Mouse (Mus musculus): Measurements from ENCODE around the gene Tnfrsf26. TPM values are rescaled to one million over a fixed set of nuclear protein-coding genes. Genes with fewer than 3 reads are reported as not detected.

Gene Tnfrsf26
- polyA plus RNA-seq, 1 experiment from 2014 or later, result 0.23 TPM

DNA sequence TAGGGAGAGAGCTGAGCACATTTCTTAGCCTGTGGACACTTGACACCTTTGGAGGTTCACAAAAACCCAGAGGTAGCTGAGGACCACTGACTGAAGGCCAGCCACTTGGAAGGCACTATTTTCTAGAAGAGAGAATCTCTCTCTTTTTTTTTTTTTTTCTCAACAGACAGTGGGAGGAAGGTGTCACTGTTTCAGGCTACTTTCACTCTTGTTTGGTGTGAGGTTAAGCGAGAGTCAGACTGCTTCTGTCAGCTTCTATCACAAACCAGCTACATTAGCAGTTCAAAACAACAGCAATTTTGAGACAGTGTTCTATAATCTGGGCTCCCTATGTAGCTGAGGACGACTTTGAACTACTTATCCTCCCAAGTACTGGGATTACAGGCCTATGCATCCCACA is 2.3 kb downstream of the Tnfrsf26 start:
- 67% methylated on average over 2 of the region's 2 CpGs for WGBS
- Histone ChIP-seq H3K27me3 (no peaks in the 10 kb centered on the region), H3K4me2 (replicated peaks) (no peak overlapping the region), H3K4me3 (no peak overlapping the region), H3K9me3 (no peaks in the 10 kb centered on the region), H3K27ac (replicated peaks) (no peak overlapping the region), H3K4me1 (no peaks in the 10 kb centered on the region), H3K36me3 (no peaks in the 10 kb centered on the region), H3K9ac (replicated peaks) (no peak overlapping the region)
- ATAC-seq (ENCODE audit: low FRiP score, low read depth), result no peak

DNA sequence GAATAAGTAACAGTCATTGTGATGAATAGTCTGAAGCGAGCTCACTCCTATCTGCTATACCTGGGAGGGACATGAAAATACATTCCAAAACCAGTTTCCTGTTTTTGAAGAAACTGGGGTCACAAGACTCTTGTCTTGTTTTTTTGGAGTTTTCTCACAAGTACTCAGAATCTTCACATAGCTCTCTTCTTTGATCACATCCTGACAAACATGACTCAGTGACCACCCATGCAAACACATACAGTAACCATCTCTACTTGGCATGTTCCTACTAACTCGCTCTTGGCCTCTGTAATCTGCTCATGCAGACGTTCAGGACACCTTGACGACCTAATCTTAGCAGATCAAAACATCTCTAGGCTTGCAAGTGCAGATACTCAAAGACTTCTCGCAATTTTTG is 3.4 kb downstream of the Tnfrsf26 start:
- no peaks in the 10 kb centered on the region for H3K9me3 ChIP-seq
- no peaks in the 10 kb centered on the region for H3K4me1 ChIP-seq
- no peak overlapping the region for H3K27ac ChIP-seq (replicated peaks)
- no peaks in the 10 kb centered on the region for H3K27me3 ChIP-seq
- no peak for ATAC-seq (ENCODE audit: low FRiP score, low read depth)
- WGBS, result 74% methylated on average over 5 of the region's 5 CpGs
- no peaks in the 10 kb centered on the region for H3K36me3 ChIP-seq
- no peak overlapping the region for H3K9ac ChIP-seq (replicated peaks)
- H3K4me3 ChIP-seq, result no peak overlapping the region
- H3K4me2 ChIP-seq (replicated peaks), result no peak overlapping the region

DNA sequence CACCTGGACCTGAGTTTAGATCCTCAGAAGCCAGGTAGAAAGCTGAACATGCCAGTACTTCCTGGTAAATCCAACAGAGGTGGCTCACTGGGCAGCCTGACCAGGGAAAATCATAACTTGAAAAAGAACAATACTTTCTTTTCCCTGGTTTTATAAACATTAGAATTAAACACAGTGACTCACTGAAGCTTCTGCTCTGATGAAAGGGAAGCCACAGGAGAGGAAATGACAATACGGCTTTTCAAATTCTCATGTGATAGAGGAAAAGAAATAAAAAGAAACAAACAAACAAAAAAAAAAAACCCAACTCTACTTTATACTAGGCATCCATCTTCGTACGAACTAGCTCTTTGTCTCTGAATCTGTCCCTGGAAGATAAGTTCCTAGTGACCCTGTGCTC is 4.0 kb downstream of the Tnfrsf26 start:
- H3K9me3 ChIP-seq, result no peaks in the 10 kb centered on the region
- no peaks in the 10 kb centered on the region for H3K27me3 ChIP-seq
- no peak overlapping the region for H3K4me3 ChIP-seq
- 87% methylated on average over 3 of the region's 3 CpGs for WGBS
- no peak overlapping the region for H3K4me2 ChIP-seq (replicated peaks)
- no peaks in the 10 kb centered on the region for H3K36me3 ChIP-seq
- ATAC-seq (ENCODE audit: low FRiP score, low read depth), result no peak
- no peak overlapping the region for H3K9ac ChIP-seq (replicated peaks)
- no peak overlapping the region for H3K27ac ChIP-seq (replicated peaks)
- H3K4me1 ChIP-seq, result no peaks in the 10 kb centered on the region

DNA sequence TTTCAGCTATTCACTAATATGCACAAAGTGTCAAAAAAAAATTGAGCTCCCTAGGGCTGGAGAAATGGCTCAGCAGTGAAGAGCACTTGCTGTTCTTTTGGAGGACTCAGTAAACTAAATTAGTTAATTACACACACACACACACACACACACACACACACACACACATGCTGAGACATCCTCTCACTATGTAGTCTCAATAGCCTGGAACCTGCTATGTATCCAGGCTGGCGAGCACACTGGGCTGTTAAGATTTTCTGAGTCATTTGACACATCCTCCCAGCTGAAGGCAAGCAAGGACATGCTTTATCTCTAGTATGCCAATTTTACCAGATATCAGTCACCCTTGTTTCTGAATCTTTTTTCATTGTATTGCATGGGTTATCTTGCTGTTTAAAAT is 7.6 kb downstream of the Tnfrsf26 start:
- Histone ChIP-seq H3K9me3 (no peaks in the 10 kb centered on the region), H3K4me3 (no peak overlapping the region), H3K27ac (replicated peaks) (no peak overlapping the region), H3K4me1 (no peaks in the 10 kb centered on the region), H3K36me3 (no peaks in the 10 kb centered on the region), H3K4me2 (replicated peaks) (no peak overlapping the region), H3K27me3 (no peaks in the 10 kb centered on the region), H3K9ac (replicated peaks) (no peak overlapping the region)
- WGBS, result 65% methylated on average over 1 of the region's 1 CpGs
- no peak for ATAC-seq (ENCODE audit: low FRiP score, low read depth)

DNA sequence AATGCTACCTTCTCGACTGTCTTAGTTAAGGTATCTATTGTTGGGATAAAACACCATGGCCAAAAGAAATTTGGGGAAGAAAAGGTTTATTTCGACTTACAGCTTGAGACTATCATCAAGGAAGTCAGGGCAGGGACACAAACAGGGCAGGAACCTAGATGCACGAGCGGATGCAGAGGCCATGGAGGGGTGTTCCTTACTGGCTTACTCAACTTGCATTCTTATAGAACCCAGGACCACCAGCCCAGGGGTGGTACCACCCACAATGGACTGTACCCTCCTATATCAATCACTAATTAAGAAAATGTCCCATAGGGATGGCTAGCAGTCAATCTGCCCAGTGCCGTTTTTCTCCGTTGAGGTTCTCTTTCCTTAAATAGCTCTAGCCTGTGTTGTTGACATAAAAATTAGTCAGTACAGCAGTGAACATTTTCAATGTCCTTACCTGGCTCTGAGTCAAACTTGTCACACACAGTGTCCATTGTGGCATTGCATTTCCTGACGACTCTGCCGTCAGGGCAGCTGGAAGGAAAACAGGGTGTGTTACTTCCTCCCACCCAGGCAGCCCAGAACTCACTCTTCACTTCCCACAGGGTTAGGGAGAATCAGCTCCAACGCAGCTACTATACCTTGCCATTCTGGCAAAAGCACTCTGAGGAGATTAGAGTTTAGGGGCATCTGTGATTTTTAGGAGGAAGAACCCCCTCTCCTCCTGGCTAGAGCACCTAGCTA is 14.0 kb downstream of the Tnfrsf26 start:
- no peak overlapping the region for H3K27ac ChIP-seq (replicated peaks)
- whole genome bisulfite sequencing, result 75% methylated on average over 9 of the region's 9 CpGs

DNA sequence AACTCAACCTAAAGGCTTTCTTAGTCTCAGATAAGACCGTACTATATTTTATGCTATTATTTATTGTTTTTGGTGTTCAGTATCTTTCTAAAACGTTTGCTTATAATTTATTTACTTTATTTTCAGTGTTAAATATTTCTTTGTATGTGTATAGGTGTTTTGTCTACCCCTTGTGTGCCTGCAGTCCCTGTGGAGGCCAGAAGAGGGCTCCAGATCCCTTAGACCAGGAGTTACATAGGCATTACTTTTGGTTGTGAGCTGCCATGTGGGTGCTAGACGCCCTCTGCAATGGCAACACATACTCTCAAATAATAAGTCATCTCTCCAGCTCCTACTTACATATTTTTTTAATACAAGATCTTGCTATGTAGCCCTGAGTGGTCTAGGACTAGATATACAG is 16.3 kb downstream of the Tnfrsf26 start:
- Histone ChIP-seq H3K4me2 (replicated peaks) (no peak overlapping the region), H3K27ac (replicated peaks) (no peak overlapping the region), H3K9ac (replicated peaks) (no peak overlapping the region), H3K9me3 (no peaks in the 10 kb centered on the region), H3K27me3 (no peaks in the 10 kb centered on the region), H3K4me3 (no peak overlapping the region), H3K36me3 (no peaks in the 10 kb centered on the region), H3K4me1 (no peaks in the 10 kb centered on the region)
- no peak for ATAC-seq (ENCODE audit: low FRiP score, low read depth)
- WGBS, result 56% methylated on average over 3 of the region's 3 CpGs

More for the DNA sequence above, 14.0 kb downstream of the Tnfrsf26 start:
- Histone ChIP-seq H3K4me2 (replicated peaks) (no peak overlapping the region), H3K4me3 (no peak overlapping the region), H3K36me3 (no peaks in the 10 kb centered on the region), H3K9ac (replicated peaks) (no peak overlapping the region), H3K9me3 (no peaks in the 10 kb centered on the region), H3K4me1 (no peaks in the 10 kb centered on the region), H3K27me3 (no peaks in the 10 kb centered on the region)
- ATAC-seq (ENCODE audit: low FRiP score, low read depth), result no peak

DNA sequence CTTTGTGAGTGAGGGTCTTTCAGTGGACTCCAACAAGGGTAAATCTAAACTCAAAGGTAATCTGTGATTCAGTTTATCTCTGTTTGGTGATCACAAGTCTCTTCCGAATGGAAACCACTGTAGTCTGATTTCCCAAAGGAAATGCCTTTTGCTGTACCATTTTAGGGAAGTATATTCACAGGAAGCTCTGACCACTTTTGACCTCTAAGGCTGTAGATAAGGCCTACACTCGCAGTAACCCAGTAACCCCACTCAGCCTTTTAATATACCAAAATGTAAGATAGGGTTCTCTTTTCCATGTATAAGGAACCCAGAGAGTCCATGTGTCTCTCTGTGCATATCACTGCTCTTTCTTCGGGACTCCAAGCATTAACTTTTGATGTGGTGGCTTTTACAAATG is 23.2 kb downstream of the Tnfrsf26 start:
- no peak overlapping the region for H3K9ac ChIP-seq (replicated peaks)
- no peak overlapping the region for H3K4me2 ChIP-seq (replicated peaks)
- 0 out of 2 replicates have a peak, but pooled peaks cover 2% of the 10 kb centered on the region for H3K4me1 ChIP-seq
- H3K4me3 ChIP-seq, result no peak overlapping the region
- no peaks in the 10 kb centered on the region for H3K36me3 ChIP-seq
- H3K27ac ChIP-seq (replicated peaks), result no peak overlapping the region
- H3K9me3 ChIP-seq, result no peaks in the 10 kb centered on the region
- H3K27me3 ChIP-seq, result no peaks in the 10 kb centered on the region
- no peak for ATAC-seq (ENCODE audit: low FRiP score, low read depth)
- WGBS, result 92% methylated on average over 3 of the region's 3 CpGs

DNA sequence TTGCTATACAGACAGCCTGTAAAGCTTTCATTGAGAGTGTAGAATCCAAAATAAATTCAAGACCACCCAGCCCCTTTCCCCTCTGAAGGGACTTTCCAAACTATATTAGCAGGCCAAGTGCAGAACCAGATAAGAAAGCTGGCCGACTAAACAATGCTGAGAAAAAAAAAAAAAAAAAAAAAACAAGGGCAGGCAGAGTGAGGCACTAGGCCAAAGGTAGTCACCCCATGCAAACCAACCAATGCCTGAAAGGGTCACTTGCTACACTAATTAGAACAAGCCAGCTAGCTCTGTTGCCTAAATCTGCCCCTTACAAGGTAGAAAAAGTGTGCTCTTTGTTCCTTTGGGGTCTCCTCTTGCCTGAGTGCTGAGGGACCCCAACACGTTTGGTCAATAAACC is 23.6 kb downstream of the Tnfrsf26 start:
- no peak for ATAC-seq (ENCODE audit: low FRiP score, low read depth)

DNA sequence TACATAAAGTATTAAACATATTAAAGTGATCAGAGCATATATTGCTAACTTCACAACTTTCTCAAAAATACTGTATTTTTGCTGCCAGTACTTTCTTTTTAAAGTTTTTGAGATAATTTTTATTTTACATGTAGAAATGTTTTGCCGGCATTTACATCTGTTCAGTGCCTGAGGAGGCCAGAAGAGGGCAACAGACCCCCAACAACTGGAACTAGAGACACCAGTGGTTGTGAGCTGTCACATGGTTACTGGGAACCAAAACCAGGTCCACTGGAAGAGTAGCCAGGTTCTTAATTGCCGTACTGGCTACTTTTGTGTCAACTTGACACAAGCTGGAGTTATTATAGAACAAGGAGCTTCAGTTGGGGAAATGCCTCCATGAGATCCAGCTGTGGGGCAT is 26.8 kb downstream of the Tnfrsf26 start:
- Histone ChIP-seq H3K36me3 (no peaks in the 10 kb centered on the region), H3K9me3 (no peaks in the 10 kb centered on the region), H3K9ac (replicated peaks) (no peak overlapping the region), H3K27me3 (no peaks in the 10 kb centered on the region), H3K27ac (replicated peaks) (no peak overlapping the region), H3K4me2 (replicated peaks) (no peak overlapping the region), H3K4me1 (peaks cover 14% of the 10 kb centered on the region), H3K4me3 (no peak overlapping the region)
- WGBS, result 77% methylated on average over 2 of the region's 2 CpGs
- ATAC-seq (ENCODE audit: low FRiP score, low read depth), result no peak

More for the DNA sequence above, 23.6 kb downstream of the Tnfrsf26 start:
- Histone ChIP-seq H3K27ac (replicated peaks) (no peak overlapping the region), H3K27me3 (no peaks in the 10 kb centered on the region), H3K9me3 (no peaks in the 10 kb centered on the region), H3K4me1 (0 out of 2 replicates have a peak, but pooled peaks cover 2% of the 10 kb centered on the region), H3K36me3 (no peaks in the 10 kb centered on the region), H3K4me3 (no peak overlapping the region), H3K4me2 (replicated peaks) (no peak overlapping the region), H3K9ac (replicated peaks) (no peak overlapping the region)
- WGBS, result 84% methylated on average over 2 of the region's 2 CpGs

DNA sequence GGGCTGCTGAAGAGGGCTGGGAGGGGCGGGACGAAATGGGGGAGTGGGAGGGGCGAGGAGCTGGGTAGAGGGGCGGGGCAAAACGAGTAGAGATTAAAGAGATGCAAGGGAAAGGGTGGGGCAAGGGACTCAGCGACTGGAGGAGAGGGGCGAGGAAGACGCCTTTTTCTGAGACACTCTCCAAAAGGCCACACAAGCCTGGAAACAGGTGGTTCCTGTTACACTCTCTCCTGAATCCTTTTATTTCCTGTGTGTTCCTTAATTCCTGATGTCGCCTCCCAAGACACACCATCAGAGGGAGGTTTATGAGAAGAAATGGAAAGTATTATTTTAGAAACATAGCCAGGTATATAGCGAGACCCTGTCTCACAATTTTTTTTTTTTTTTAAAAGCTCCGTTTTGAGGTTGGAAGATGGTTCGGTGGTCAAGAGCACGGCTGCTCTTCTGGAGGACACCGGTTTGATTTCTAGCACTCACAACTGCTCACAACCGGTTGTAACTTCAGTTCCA is 28.2 kb downstream of the Tnfrsf26 start:
- ATAC-seq (ENCODE audit: low FRiP score, low read depth), result 0 out of 2 replicates have a peak, but pooled peaks have one; percentile 5
- peak overlapping the region; percentile 93 for H3K9ac ChIP-seq (replicated peaks)
- no peak overlapping the region for H3K27ac ChIP-seq (replicated peaks)
- H3K27me3 ChIP-seq, result no peaks in the 10 kb centered on the region
- H3K4me2 ChIP-seq (replicated peaks), result peak overlapping the region; percentile 90
- no peaks in the 10 kb centered on the region for H3K9me3 ChIP-seq
- 7% methylated on average over 15 of the region's 15 CpGs for WGBS
- peaks cover 13% of the 10 kb centered on the region; the same call in 1 of the 2 replicates for H3K36me3 ChIP-seq
- H3K4me1 ChIP-seq, result peaks cover 14% of the 10 kb centered on the region
- peak overlapping the region; percentile 89 for H3K4me3 ChIP-seq

DNA sequence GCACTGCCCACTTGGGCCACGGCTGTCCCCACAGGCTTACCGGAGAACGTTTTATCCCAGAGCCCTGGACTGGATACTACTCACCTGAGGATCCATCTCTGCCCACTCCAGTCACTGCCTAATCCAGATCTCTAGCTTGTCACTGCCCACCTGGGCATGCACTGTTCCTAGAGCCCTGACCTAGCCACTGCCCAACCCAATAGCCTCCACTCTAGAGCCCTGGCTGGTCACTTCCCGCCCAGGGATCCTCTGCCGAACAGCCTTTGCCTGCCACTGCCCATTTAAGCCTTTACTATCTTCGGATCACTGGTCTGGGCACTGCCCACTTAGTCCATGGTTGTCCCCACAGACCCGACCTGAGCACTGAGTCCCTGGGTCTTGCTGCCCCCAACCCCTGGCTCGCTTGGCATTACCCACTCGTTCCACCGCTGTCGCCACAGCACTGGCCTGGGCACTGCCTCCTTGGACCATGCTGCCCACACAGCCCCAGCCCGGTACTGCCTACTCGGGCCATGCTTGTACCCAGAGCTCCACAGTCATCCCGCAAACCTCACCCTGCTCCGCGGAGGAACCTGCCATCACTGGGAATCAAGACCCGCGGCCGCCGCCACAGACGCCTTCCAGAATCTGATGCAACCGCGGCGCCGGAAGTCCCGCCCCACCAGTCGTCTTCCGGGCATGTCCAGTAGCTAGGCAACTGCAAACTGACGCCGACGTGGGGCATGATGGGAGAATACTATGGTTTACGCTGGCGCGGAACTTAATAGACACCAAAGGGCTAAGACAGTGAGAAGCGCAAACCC is 28.9 kb downstream of the Tnfrsf26 start, which contains the start of gene Cars:
Gene Cars, minus strand, starts transcription at position 663 of the 803 bp plus-strand sequence.
- ATAC-seq (ENCODE audit: low FRiP score, low read depth), result peak; percentile 96

DNA sequence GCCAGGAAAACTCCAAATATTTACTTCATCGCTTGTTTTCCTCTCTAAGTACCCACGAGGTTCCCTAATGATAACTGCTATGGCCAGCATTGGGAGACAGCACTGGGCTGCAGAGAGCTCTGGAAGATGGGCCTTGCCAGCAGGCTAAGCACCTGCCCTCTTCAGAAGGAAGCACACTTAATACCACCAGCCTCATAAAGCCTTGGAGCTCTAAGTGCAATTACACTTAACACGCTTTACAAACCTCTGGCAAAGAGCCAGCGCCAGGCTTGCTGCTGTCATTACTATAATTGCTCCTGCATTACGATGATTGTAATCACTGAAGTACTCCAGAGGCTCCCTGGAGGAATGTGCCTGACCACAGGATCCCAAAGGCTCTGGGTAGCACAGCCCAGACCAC is 33.7 kb downstream of the Tnfrsf26 start:
- Histone ChIP-seq H3K4me1 (peaks cover 18% of the 10 kb centered on the region), H3K9me3 (no peaks in the 10 kb centered on the region), H3K9ac (replicated peaks) (0 out of 2 replicates have a peak overlapping the region, but pooled peaks have one; percentile 4), H3K36me3 (peaks cover 50% of the 10 kb centered on the region), H3K27ac (replicated peaks) (no peak overlapping the region), H3K4me3 (no peak overlapping the region), H3K4me2 (replicated peaks) (no peak overlapping the region), H3K27me3 (no peaks in the 10 kb centered on the region)
- 86% methylated on average over 5 of the region's 5 CpGs for WGBS
- no peak for ATAC-seq (ENCODE audit: low FRiP score, low read depth)

More for the DNA sequence above, 28.9 kb downstream of the Tnfrsf26 start, which contains the start of gene Cars:
- H3K9ac ChIP-seq (replicated peaks), result peak within 1 kb of the TSS; percentile 93
- peaks cover 20% of the 10 kb centered on the region for H3K4me1 ChIP-seq
- H3K4me3 ChIP-seq, result peak within 1 kb of the TSS; percentile 89
- H3K36me3 ChIP-seq, result peaks cover 19% of the 10 kb centered on the region; the same call in 1 of the 2 replicates
- no peaks in the 10 kb centered on the region for H3K27me3 ChIP-seq
- WGBS, result 1% methylated on average over 35 of the region's 35 CpGs
- no peaks in the 10 kb centered on the region for H3K9me3 ChIP-seq
- peak within 1 kb of the TSS; percentile 90 for H3K4me2 ChIP-seq (replicated peaks)
- H3K27ac ChIP-seq (replicated peaks), result peak within 1 kb of the TSS; percentile 63; the same call in 1 of the 2 replicates

All from midbrain, embryonic 12.5 days (tissue).